Mouse (Mus musculus): ENCODE measurements around the gene Sspn. TPM values are rescaled to one million over a fixed set of nuclear protein-coding genes. Genes with fewer than 3 reads are reported as not detected.

The Sspn gene
- polyA plus RNA-seq, 1 experiment from 2014 or later: 11.7 TPM

DNA sequence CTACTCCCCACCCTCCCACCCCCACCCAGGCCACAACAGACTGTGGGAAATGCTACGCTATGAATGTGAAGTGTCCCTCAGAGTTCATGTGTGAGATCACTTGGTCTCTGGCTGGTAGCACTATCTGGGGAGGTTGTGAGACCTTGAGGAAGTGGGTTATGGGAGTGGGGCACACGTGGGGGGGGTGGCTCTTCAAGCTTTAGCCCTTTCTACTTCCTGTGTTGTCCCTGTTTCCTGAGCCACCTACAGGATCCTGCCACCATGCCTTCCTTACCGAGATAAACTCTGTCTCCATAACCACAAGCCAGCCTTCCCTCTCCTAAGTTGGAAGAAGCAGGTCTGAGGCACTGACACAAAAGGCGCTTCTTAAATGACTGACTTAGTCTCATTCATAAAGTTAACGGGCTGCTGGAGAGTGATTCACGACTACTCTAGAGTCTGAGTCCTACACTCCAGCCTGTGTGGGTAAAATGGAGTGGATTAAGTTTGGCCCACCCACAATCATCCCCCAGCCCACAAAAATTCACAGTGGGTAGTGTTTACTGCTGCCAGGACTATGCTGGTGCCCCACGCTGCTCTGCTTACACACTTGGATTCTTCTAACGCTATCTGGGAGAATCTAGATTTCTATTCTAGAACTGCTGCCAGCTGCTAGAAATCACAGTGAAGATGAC lies 36.6 kb upstream of the Sspn start:
- no peaks in the 10 kb centered on the region for H3K27me3 ChIP-seq (ENCODE audit: insufficient read depth, low read length)

DNA sequence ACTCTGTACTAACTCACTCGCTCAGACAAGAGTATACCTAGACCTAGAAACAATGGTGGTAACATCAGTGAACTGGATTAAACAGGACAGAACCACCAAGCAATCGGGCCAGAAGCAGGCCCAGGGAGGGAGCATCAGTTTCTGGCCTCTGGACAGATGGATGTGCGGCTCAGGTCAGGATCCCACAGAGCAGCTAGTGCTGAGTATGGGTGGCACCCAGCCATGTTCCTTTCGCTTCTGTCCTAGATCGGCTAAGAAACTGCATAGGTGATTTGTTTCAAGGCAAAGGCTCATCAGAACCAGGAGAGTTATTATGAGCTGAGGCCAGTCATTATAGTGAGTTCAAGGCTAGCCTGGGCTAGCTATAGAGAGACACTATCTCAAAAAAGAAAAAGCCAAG lies 27.3 kb upstream of the Sspn start:
- no peak overlapping the region for H3K27ac ChIP-seq (ENCODE audit: low read length)
- no peak for ATAC-seq (ENCODE audit: low FRiP score, low TSS enrichment)
- H3K4me3 ChIP-seq (ENCODE audit: low read length): no peak overlapping the region
- no peaks in the 10 kb centered on the region for H3K9me3 ChIP-seq (ENCODE audit: low read length)
- 93% methylated on average over 5 of the region's 5 CpGs for WGBS
- no peaks in the 10 kb centered on the region for H3K4me1 ChIP-seq (ENCODE audit: insufficient read depth, low read length)
- H3K9ac ChIP-seq (replicated peaks; ENCODE audit: low read length): no peak overlapping the region
- no peak overlapping the region for H3K4me2 ChIP-seq (replicated peaks; ENCODE audit: low read depth, low read length)
- no peaks in the 10 kb centered on the region for H3K27me3 ChIP-seq (ENCODE audit: insufficient read depth, low read length)
- no peaks in the 10 kb centered on the region for H3K36me3 ChIP-seq (ENCODE audit: insufficient read depth, low read length)

More for the DNA sequence above, 36.6 kb upstream of the Sspn start:
- H3K4me2 ChIP-seq (replicated peaks; ENCODE audit: low read depth, low read length): no peak overlapping the region
- WGBS: 56% methylated on average over 8 of the region's 8 CpGs
- no peak overlapping the region for H3K27ac ChIP-seq (ENCODE audit: low read length)
- H3K36me3 ChIP-seq (ENCODE audit: insufficient read depth, low read length): no peaks in the 10 kb centered on the region
- no peak overlapping the region for H3K4me3 ChIP-seq (ENCODE audit: low read length)
- ATAC-seq (ENCODE audit: low FRiP score, low TSS enrichment): no peak; the same call in 1 of the 2 replicates
- H3K9ac ChIP-seq (replicated peaks; ENCODE audit: low read length): no peak overlapping the region
- no peaks in the 10 kb centered on the region for H3K9me3 ChIP-seq (ENCODE audit: low read length)
- no peaks in the 10 kb centered on the region for H3K4me1 ChIP-seq (ENCODE audit: insufficient read depth, low read length)

DNA sequence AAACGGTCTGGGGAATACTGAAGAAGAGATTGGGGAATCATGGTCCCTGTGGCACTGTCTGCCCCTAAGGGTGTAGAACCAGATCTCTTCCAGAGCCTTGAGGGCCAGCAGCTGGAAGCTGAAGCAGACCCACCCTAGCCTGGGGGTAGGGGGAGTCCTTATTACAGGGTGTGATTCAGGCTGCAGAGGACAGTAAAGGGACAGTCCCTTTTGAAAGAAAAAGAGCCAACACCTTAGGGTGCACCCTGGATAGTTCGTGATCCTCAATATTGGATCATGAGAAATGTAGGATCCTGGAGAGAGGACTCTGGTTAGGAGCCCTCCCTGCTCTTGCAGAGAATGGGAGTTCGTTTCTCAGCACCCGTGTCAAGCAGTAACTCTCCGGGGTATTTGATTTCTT lies 26.8 kb upstream of the Sspn start:
- Histone ChIP-seq H3K36me3 (ENCODE audit: insufficient read depth, low read length) (no peaks in the 10 kb centered on the region), H3K4me2 (replicated peaks; ENCODE audit: low read depth, low read length) (no peak overlapping the region), H3K4me3 (ENCODE audit: low read length) (no peak overlapping the region), H3K9ac (replicated peaks; ENCODE audit: low read length) (no peak overlapping the region; the same call in 1 of the 2 replicates), H3K9me3 (ENCODE audit: low read length) (no peaks in the 10 kb centered on the region), H3K27ac (ENCODE audit: low read length) (no peak overlapping the region), H3K27me3 (ENCODE audit: insufficient read depth, low read length) (no peaks in the 10 kb centered on the region), H3K4me1 (ENCODE audit: insufficient read depth, low read length) (no peaks in the 10 kb centered on the region)
- WGBS: 73% methylated on average over 5 of the region's 5 CpGs
- ATAC-seq (ENCODE audit: low FRiP score, low TSS enrichment): no peak

DNA sequence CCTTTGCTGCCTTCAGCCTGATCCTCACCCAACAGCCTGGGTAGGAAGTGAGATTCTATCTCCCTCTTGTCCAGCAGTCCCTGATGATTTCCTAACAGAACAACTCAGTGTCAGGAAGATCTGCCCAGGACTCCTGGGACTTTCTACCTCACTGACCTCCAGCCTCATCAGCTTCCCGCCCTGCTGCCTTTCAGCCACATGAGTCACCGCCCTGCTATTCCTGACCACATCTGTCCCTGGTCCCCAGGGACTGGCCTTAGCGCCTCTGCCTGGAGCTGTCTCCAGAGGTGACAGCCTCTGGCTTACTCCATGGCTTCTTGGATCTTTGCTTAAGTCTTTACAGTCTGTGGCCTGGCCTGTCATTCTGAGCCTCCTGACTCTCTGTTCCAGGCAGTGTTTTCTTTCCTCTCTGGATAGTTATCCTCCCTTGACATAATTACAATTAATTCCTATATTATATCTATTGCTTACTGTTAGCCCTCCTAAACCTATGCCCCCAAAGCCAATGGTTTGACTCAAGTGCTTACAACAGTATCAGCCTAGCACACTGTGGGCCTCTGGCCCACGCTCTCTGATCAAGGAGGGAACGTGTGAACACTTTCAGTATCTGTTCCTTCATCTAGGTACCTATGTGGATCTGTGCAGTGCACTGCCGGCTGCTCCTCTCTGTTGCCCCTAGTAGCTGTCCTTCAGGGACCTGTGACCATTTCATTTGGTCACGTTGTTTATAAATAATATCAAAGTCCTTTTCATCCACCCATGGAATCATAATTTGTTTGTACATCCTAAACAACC lies 25.1 kb upstream of the Sspn start:
- no peaks in the 10 kb centered on the region for H3K9me3 ChIP-seq (ENCODE audit: low read length)
- H3K36me3 ChIP-seq (ENCODE audit: insufficient read depth, low read length): no peaks in the 10 kb centered on the region
- no peak overlapping the region for H3K27ac ChIP-seq (ENCODE audit: low read length)
- H3K9ac ChIP-seq (replicated peaks; ENCODE audit: low read length): no peak overlapping the region
- H3K4me1 ChIP-seq (ENCODE audit: insufficient read depth, low read length): no peaks in the 10 kb centered on the region
- H3K4me2 ChIP-seq (replicated peaks; ENCODE audit: low read depth, low read length): no peak overlapping the region
- no peak overlapping the region for H3K4me3 ChIP-seq (ENCODE audit: low read length)
- 48% methylated on average over 7 of the region's 7 CpGs for WGBS
- no peaks in the 10 kb centered on the region for H3K27me3 ChIP-seq (ENCODE audit: insufficient read depth, low read length)
- no peak for ATAC-seq (ENCODE audit: low FRiP score, low TSS enrichment)

DNA sequence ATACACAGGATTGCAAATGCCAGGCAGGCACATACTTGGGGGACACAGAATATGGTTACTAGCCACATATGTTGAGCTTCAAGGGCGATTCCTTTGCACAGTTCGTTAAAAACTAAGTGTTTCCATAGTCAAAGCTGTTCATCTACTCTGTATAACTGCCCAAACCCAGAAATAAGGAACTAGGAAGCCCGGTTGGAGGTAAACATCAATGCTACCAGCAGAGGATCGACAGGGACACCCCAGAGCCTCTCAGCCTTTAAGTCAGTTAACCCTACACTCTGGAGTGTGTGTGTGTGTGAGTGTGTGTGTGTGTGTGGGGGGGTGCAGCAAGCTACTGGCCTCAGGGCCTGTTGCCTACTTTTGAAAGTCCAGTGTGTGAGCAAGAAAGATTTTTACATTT lies 21.5 kb upstream of the Sspn start:
- no peak overlapping the region for H3K27ac ChIP-seq (ENCODE audit: low read length)
- no peaks in the 10 kb centered on the region; the same call in 1 of the 2 replicates for H3K9me3 ChIP-seq (ENCODE audit: low read length)
- no peak for ATAC-seq (ENCODE audit: low FRiP score, low TSS enrichment)
- H3K9ac ChIP-seq (replicated peaks; ENCODE audit: low read length): no peak overlapping the region
- H3K4me1 ChIP-seq (ENCODE audit: insufficient read depth, low read length): no peaks in the 10 kb centered on the region
- no peaks in the 10 kb centered on the region for H3K36me3 ChIP-seq (ENCODE audit: insufficient read depth, low read length)
- WGBS: 86% methylated on average over 4 of the region's 4 CpGs
- no peaks in the 10 kb centered on the region for H3K27me3 ChIP-seq (ENCODE audit: insufficient read depth, low read length)
- no peak overlapping the region for H3K4me2 ChIP-seq (replicated peaks; ENCODE audit: low read depth, low read length)
- H3K4me3 ChIP-seq (ENCODE audit: low read length): no peak overlapping the region

DNA sequence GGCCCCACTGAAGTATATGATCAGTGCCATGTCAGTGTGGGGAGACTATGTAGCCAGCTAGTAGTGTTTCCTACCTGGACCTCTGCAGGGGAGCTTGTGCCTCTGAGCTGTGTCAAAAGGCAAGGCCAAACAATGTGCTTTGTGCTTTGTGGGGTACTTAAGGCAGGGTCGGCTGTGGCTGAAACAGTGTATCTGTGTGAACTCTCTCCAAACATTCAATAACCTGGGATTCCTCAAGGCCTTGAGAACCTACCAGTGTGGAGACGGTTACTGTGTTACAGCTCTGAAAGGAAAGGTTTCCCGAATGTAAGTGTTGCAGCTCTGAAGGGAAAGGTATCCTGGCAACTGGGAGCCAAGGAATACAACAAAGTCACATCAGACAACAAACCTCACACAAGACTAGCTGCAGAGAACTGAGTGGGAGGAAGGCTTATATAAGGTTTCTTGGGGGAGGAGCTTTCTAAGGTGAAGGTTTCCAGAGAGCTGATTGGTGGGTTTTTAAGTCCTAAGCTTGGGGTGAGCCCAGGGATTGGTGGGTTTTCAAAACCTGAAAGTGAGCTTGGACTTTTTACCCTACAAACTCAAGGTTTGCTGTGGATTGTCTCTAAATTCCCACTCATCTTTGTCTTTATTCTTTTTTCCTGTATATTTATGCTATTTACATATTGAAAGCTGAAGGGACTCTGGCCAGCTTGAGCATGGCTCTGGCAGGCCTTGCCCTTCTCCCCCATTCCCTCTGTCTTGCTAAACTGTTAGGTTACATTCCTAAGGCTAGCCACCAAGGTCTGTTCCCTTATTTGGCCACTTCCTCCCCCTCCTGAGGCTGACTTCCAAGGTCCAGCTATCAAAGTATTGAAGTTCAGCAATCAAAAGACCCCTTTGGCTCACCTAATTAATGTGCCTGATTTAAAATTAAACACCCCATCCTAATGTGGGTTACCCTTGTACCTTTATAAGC lies 20.7 kb upstream of the Sspn start:
- no peak overlapping the region for H3K4me3 ChIP-seq (ENCODE audit: low read length)
- no peaks in the 10 kb centered on the region; the same call in 1 of the 2 replicates for H3K9me3 ChIP-seq (ENCODE audit: low read length)
- ATAC-seq (ENCODE audit: low FRiP score, low TSS enrichment): no peak
- no peaks in the 10 kb centered on the region for H3K36me3 ChIP-seq (ENCODE audit: insufficient read depth, low read length)
- H3K27ac ChIP-seq (ENCODE audit: low read length): no peak overlapping the region
- H3K4me1 ChIP-seq (ENCODE audit: insufficient read depth, low read length): no peaks in the 10 kb centered on the region
- no peak overlapping the region for H3K9ac ChIP-seq (replicated peaks; ENCODE audit: low read length)
- H3K4me2 ChIP-seq (replicated peaks; ENCODE audit: low read depth, low read length): no peak overlapping the region
- no peaks in the 10 kb centered on the region for H3K27me3 ChIP-seq (ENCODE audit: insufficient read depth, low read length)
- 85% methylated on average over 3 of the region's 3 CpGs for WGBS

DNA sequence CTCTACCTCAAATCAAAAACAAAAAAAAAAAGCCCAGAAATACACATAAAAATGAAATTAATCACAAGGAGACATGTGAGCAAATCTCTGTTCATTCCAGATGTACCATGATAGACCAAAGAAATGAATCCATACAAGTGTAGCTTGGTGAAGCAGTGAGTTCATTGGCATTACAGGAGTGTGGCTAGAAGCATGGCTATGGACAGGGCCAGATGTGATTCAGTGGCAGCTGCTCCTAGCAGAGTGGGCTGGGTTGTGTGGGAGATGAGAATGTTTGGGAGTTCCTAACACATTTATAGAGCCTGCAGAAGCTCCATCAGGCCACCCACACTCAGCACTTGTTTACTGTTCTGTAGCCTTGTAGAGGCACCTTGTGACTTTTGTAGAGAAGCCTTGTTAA lies 19.2 kb upstream of the Sspn start:
- Histone ChIP-seq H3K4me3 (ENCODE audit: low read length) (no peak overlapping the region), H3K9me3 (ENCODE audit: low read length) (no peaks in the 10 kb centered on the region; the same call in 1 of the 2 replicates), H3K27me3 (ENCODE audit: insufficient read depth, low read length) (no peaks in the 10 kb centered on the region), H3K4me1 (ENCODE audit: insufficient read depth, low read length) (no peaks in the 10 kb centered on the region), H3K9ac (replicated peaks; ENCODE audit: low read length) (no peak overlapping the region), H3K27ac (ENCODE audit: low read length) (no peak overlapping the region), H3K36me3 (ENCODE audit: insufficient read depth, low read length) (no peaks in the 10 kb centered on the region), H3K4me2 (replicated peaks; ENCODE audit: low read depth, low read length) (no peak overlapping the region)
- no peak for ATAC-seq (ENCODE audit: low FRiP score, low TSS enrichment)

DNA sequence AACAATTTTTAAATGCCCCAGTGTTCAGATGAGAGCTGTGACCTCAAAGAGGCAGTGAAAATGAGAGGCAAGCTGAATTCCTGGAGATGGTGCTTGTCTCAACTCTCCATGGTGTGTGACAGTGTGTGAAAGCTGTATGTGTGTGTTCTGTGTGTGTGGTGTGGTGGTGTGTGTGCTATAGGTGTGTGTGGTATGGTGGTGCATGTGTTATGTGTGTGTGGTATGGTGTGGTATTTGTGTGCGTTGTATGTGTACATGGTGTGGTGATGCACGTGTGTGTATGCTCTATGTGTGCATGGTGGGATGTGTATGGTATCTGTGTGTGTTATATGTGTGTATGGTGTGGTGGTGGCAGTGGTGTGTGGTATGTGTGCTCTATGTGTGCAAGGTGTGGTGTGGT lies 16.0 kb upstream of the Sspn start:
- H3K27me3 ChIP-seq (ENCODE audit: insufficient read depth, low read length): no peaks in the 10 kb centered on the region
- H3K27ac ChIP-seq (ENCODE audit: low read length): no peak overlapping the region
- no peak for ATAC-seq (ENCODE audit: low FRiP score, low TSS enrichment)
- H3K36me3 ChIP-seq (ENCODE audit: insufficient read depth, low read length): no peaks in the 10 kb centered on the region
- 95% methylated on average over 2 of the region's 2 CpGs for WGBS
- H3K4me2 ChIP-seq (replicated peaks; ENCODE audit: low read depth, low read length): no peak overlapping the region
- H3K4me1 ChIP-seq (ENCODE audit: insufficient read depth, low read length): no peaks in the 10 kb centered on the region
- no peak overlapping the region for H3K9ac ChIP-seq (replicated peaks; ENCODE audit: low read length)
- no peak overlapping the region for H3K4me3 ChIP-seq (ENCODE audit: low read length)
- no peaks in the 10 kb centered on the region; the same call in 1 of the 2 replicates for H3K9me3 ChIP-seq (ENCODE audit: low read length)

DNA sequence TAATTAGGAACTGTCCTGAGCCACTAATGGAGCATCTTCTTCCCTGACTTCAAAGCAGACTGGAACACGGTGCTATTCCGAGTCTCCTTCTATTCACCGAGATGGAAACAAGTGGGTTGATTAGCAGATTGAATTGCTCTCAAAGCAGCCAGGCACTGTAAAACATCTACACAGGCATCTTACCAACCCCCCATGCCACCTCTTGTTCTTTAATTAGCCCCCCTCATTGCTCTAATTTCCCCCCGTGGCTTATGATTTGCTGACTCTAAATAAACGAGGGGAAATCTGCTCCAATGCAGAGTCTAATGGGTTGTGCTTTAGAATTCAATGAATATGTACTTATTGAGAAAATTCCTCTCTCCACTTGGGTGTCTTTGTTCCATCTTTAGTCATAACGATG lies 15.0 kb upstream of the Sspn start:
- Histone ChIP-seq H3K4me3 (ENCODE audit: low read length) (no peak overlapping the region), H3K4me1 (ENCODE audit: insufficient read depth, low read length) (no peaks in the 10 kb centered on the region), H3K9me3 (ENCODE audit: low read length) (no peaks in the 10 kb centered on the region; the same call in 1 of the 2 replicates), H3K36me3 (ENCODE audit: insufficient read depth, low read length) (no peaks in the 10 kb centered on the region), H3K27ac (ENCODE audit: low read length) (no peak overlapping the region), H3K4me2 (replicated peaks; ENCODE audit: low read depth, low read length) (no peak overlapping the region), H3K27me3 (ENCODE audit: insufficient read depth, low read length) (no peaks in the 10 kb centered on the region), H3K9ac (replicated peaks; ENCODE audit: low read length) (no peak overlapping the region)
- 36% methylated on average over 6 of the region's 6 CpGs for WGBS
- no peak for ATAC-seq (ENCODE audit: low FRiP score, low TSS enrichment)
